Mouse (Mus musculus) cerebellum, adult 9-11 months (tissue): ENCODE measurements around the gene Gstp2.
"Not testable (repeated sequence)": the region's sequence is repeated elsewhere in the genome, so short reads cannot be mapped to it uniquely, and the experiment has no call there.

Experiments
- DNase-seq: peaks from one replicate; pipeline ENCODE4 v3.0.0; 2022

The Gstp2 gene

GRCm38 (mm10) chr19:4068717-4069410, 23.0 kb upstream of the Gstp2 start:
- DNase-seq: no peak

DNA sequence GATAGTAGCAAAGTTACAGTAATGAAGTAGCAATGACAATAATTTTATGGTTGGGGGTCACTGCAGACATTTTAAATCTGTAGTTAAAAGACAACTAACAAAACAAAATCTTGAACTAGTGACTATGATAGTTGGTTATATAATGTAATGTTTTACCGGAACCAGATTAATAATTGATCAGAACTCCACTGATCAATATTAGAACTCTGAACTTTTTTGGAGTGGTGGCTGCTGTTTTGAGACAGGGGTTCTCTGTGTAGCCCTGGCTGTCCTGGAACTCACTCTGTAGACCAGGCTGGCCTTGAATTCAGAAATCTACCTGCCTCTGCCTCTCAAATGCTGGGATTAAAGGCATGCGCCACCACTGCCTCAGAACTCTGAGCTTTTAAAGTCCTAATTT, 22.4 kb upstream of the Gstp2 start:
- DNase-seq: not testable (repeated sequence)

GRCm38 (mm10) chr19:4066877-4067276, 21.1 kb upstream of the Gstp2 start:
- DNase-seq: no peak

- DNase-seq: no peak
Observed at GRCm38 (mm10) chr19:4066280-4066679, 20.5 kb upstream of the Gstp2 start.

GRCm38 (mm10) chr19:4064501-4064900, 18.7 kb upstream of the Gstp2 start:
- DNase-seq: not testable (repeated sequence)

GRCm38 (mm10) chr19:4063357-4063756, 17.5 kb upstream of the Gstp2 start:
- not testable (repeated sequence) for DNase-seq

DNA sequence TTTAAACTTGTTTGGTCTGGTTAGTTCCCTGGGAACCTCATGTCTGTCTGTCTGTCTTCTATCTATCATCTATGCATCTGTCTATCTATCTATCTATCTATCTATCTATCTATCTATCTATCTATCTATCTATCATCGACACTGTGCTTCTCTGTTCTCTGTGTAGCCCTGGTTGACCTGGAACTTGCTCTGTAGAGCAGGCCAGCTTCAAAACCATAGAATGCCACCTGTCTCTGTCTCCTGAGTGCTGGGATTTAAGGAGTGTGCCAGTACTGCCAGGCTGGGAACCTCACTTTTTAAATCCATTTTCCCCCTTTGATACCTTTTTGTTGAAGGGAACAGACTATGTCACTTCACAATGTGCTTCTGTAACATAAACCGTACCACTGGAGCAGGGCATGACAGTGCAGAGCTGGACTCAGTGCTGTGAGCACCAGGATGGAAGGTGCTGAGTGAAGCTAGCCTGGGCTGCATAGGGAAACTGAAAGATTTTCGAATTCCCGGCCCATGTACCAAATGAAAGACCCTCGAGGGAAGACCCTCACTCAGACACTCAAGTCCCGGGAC, 15.2 kb upstream of the Gstp2 start:
- no peak for DNase-seq

DNA sequence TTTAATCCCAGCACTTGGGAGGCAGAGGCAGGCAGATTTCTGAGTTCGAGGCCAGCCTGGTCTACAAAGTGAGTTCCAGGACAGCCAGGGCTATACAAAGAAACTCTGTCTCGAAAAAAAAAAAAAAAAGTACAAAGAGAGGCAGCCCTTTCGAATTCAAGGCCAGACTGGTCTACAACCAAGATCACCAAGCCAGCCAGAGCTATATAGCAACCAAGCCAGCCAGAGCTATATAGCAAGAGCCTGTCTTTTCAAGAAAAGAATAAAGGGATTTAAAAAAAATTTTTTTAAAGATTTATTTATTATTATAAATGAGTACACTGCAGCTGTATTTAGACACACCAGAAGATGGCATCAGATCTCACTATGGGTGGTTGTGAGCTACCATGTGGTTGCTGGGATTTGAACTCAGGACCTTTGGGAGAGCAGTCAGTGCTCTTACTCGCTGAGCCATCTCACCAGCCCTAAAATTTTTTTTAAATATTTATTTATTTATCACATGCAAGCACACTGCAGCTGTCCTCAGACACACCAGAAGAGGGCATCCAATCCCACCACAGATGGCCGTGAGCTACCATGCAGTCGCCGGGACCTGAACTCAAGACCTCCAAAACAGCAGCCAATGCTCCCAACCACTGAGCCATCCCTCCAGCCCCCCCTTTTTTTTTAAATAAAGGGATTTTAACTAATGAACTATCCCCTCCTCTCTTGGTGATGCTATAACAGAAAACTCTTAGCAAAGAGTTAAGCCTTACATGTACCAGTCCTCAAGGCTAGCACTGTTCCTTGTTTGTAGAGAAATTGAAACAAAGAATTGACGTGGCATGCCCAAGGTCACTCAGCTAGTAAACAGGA, 14.4 kb upstream of the Gstp2 start:
- DNase-seq: not testable (repeated sequence)

- no peak for DNase-seq
Observed at GRCm38 (mm10) chr19:4059069-4059740, 13.4 kb upstream of the Gstp2 start, which contains the start of gene Gstp3. Gene Gstp3 (minus strand): TSS chr19:4059569.

DNA sequence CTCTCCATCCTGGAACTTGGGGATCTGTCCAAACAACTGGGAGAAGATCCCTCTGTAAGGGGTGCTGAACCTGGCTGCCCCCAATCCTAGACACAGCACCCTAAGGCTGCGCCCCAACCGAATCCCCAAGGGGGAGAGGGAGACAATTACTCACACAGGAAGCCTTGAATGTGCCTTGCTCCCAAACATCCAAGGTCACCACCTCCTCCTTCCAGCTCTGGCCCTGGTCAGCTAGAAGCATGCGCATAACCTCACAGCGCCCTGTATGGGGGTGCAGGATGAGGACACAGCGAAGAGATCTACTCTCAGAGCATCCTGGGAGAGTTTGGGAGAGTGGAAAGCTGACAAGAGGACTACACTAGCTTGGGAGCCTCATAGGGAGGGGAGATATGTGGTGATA, 12.8 kb upstream of the Gstp2 start:
- no peak for DNase-seq

GRCm38 (mm10) chr19:4057962-4058361, 12.1 kb upstream of the Gstp2 start:
- DNase-seq: no peak

DNA sequence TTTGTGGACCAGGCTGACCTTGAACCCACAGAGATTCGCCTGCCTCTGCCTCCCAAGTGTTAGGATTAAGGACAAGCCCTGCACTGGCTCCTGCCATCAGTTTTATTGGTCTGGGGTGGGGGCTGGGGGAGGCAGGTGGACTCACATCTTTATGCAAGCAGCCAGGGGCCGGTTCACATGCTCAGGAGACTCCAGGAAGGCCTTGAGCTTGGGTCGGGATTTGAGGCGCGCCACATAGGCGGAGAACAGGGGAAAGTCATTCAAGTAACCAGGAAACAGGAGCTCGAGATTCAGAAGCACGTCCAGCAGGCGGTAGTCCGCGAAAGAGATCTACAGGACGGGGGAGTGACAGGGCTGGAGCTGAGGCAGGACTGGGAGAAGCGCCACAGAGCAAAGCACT, 11.6 kb upstream of the Gstp2 start:
- no peak for DNase-seq

GRCm38 (mm10) chr19:4056727-4057126, 10.9 kb upstream of the Gstp2 start:
- DNase-seq: no peak

DNA sequence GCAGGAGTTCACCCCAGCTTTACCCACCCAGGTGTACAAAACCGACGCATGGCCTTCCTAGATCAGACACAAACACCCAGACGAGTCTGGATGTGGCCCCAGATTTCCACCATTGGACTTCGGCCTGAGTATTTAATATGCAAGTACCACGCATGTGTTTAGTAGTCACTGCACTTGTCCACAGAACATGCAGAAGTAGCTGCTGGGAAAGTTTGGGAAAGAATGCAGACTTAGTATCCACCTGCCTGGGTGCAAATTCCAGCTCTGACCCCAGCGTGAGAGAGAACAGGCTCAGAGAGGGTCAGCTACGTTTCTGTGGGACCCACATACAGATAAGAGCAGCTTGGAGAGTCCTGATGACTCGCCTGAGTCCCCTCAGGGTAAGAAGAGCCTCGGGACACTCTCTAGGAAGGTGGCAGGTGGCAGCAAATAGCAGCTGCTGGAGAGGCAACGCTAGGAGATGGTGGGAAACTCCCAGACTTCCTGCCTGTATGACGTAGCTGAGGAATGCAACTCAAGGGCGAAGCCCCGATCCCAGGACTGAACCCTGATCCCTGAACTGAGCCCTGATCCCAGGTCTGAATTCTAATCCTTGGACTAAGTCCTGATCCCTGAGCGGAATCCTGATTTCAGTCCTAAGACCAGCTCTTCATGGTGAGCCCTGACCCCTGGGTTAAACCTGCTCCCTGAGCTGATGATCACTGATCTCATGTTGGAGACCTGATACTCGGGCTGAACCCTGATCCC, 10.3 kb upstream of the Gstp2 start:
- DNase-seq: no peak

DNA sequence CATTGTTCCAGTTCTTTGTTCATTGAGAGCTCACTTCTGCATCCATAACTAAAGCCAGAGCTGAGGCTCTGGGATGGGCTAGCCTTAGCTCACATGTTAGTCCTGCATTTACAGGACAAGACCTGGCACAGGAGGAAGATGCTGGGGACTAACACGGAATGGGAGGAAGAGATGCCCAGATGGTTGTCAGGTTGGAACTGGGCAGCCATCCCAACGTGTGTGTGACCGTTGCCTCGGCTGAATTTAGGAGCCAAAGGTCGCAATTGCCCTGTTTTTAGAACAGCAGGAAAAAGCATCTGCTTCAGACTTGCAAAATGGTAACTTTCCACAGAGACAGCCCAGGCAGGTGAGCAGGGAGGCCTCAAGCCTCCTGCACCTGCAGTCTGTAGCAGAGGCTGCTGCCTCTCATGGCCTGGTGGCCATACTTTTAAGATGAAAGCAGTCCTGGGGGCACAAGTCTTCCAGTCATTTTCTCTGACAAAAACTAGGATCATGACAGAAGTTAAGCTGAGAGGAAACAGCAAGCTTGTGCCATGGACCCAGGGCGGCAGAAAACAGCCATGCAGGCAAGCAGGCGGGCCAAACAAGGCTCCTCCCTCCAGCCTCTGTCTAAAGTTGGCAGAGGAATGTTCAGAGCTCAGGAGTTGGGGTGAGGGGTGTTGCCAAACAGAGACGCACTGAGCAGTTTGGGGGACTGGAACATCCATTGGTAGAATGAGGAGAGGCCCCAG, 9.6 kb upstream of the Gstp2 start:
- DNase-seq: peak; percentile 83

DNA sequence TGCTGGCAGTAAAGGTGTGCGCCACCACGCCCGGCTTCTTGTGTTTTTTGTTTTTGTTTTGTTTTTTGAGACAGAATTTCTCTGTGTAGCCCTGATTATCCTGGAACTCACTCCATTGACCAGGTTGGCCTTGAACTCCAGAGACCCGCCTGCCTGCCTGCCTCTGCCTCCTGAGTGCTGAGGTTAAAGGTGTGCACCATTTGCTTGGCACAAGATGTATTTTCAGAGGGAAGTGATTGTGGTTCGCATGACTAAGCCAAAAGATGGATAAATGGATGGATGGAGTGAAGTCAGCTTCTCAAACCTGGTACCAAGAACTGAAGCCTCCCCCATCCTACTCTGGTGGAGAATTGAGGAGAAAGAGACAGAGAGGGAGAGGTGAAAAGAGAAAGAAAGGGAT, 8.8 kb upstream of the Gstp2 start:
- DNase-seq: no peak

GRCm38 (mm10) chr19:4052516-4053030, 6.8 kb upstream of the Gstp2 start:
- no peak for DNase-seq

DNA sequence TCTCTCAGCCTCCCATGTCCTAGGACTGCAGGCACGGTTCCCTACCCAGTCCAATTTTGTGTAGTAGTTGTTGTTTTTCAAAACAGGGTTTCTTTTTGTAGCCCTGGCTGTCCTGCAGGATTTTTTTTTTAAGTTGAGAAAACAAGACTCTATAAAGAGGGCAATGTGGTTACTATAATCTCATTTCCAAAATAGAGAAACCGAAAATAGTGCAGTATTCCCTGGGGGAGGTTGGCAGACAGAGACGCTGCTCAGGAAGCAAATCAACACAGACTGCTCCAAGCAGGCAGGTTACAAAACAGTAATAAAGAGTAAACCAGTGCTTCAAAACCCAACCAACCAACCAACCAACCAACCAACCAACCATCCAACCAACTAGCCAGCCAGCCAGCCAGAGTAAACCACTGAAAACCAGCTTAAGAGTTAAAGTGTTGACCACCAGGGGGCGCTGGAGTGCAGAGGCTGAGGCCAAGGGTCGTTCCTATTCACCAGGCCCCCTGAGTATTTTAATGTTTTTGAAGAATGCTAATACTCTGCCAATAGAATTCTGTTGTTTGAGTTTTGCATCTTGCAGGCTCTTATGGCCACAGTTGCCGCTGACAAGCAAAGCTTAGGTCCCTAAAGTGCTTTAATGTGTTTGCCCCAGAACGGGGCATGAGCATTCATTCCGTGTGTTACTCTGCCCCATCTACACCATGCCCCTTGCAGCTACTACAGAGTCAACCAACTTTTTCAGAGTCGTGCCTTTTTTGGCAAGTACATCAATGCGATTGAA, 6.1 kb upstream of the Gstp2 start:
- no peak for DNase-seq

GRCm38 (mm10) chr19:4051016-4051415, 5.2 kb upstream of the Gstp2 start:
- no peak for DNase-seq

- DNase-seq: not testable (repeated sequence)
Observed at GRCm38 (mm10) chr19:4049069-4049468, 3.2 kb upstream of the Gstp2 start.

DNA sequence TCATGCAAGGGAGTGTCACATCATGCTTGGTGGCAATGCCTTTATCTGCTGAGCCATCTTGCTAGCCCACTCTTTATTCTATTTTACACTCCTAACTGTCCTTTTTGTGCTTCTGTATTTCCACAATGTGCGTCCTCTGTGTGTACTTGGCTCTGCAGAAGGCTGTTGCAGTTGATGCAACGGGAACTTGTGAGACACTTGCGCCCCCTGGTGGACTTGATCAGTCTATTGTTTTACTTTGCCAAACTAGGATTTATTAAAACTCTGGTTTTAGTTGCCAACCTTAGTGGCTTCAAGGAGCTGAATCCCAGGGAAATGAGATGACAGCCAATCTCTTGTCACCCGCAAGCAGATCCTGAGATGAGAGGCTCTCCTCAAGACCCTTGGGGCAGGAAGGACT, 2.0 kb upstream of the Gstp2 start:
- DNase-seq: peak; percentile 82
